Mouse (Mus musculus) heart, embryonic 16.5 days (tissue): ENCODE measurements at regions not wholly inside any gene's neighbourhood (a gene's known extent, or its start where the extent isn't known, plus 50 kb on each side); places are given as distances from the start of the nearest gene placed in this dataset.
"Not testable (repeated sequence)": the region's sequence is repeated elsewhere in the genome, so short reads cannot be mapped to it uniquely, and the experiment has no call there.

Experiments
- ATAC-seq: fragments of 200-750 bp; cut with Nextera tagmentation; replicated peaks from 2 replicates; pipeline ENCODE4 v1.8.0; 2017; ENCODE audit warnings: moderate number of reproducible peaks; ENCODE audit not compliant: insufficient read depth, low FRiP score; ENCODE audit errors: extremely low read depth
- H3K27ac ChIP-seq: fragments of 300-500 bp; sonication (generic); 2 replicates; pipeline ENCODE4 v1.5.1; 2014; ENCODE audit warnings: mild to moderate bottlenecking, low read length, control low read depth, moderate library complexity
- H3K27me3 ChIP-seq: fragments of 300-500 bp; sonication (generic); 2 replicates; pipeline ENCODE4 v1.6.1; 2014; ENCODE audit warnings: low read length, mixed read lengths; ENCODE audit not compliant: control insufficient read depth, insufficient read depth
- H3K36me3 ChIP-seq: fragments of 300-500 bp; sonication (generic); 2 replicates; pipeline ENCODE4 v1.6.1; 2014; ENCODE audit not compliant: control insufficient read depth, insufficient read depth
- H3K4me1 ChIP-seq: fragments of 300-500 bp; sonication (generic); 2 replicates; pipeline ENCODE4 v1.6.1; 2014; ENCODE audit warnings: low read length, mixed read lengths; ENCODE audit not compliant: control insufficient read depth, insufficient read depth
- H3K4me2 ChIP-seq: fragments of 300-500 bp; sonication (generic); 2 replicates; pipeline ENCODE4 v1.6.1; 2014; ENCODE audit warnings: low read depth, mild to moderate bottlenecking, control low read depth, low read length
- H3K4me3 ChIP-seq: fragments of 300-500 bp; sonication (generic); 2 replicates; pipeline ENCODE4 v1.5.1; 2014; ENCODE audit warnings: mild to moderate bottlenecking, control low read depth, low read length
- H3K9ac ChIP-seq: fragments of 300-500 bp; sonication (generic); 2 replicates; pipeline ENCODE4 v1.6.1; 2014; ENCODE audit warnings: low read length, control low read depth
- H3K9me3 ChIP-seq: fragments of 300-500 bp; sonication (generic); replicated peaks from 2 replicates; pipeline ENCODE4 v1.6.1; 2016; ENCODE audit warnings: low read length; ENCODE audit not compliant: control insufficient read depth
- WGBS: fragments of 180-500 bp; shearing (Covaris S2); extraction: QIAGEN DNeasy Blood & Tissue Kit; methylation state at CpG from one replicate; pipeline ENCODE4 v1.1.7; 2014; 5-methylcytosine and 5-hydroxymethylcytosine counted together

DNA sequence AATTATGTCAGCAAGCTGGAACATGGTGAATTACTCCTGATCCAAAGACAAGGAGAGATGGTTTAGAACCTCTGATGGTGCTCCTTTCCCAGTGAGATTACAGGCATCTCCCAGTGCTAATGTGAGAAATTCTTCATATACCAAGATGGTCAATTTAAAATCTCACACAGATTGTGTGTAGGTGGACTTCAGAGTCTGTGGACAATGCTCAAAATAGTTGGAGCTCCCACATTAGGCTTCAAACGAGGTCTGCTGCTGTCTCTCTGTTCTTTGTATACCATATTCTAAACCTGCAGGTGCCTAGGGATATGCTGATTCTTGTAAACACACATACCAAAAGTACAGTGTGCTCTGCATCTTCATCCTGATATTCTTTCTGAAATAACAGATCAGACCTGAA, 146.3 kb upstream of the Thrb start:
- Histone ChIP-seq H3K9me3 (no peaks in the 10 kb centered on the region), H3K4me2 (no peak overlapping the region), H3K27me3 (no peaks in the 10 kb centered on the region), H3K9ac (no peak overlapping the region), H3K4me3 (no peak overlapping the region), H3K4me1 (no peaks in the 10 kb centered on the region), H3K27ac (no peak overlapping the region), H3K36me3 (no peaks in the 10 kb centered on the region)
- ATAC-seq, result no peak
- WGBS, result 36% methylated on average over 1 of the region's 1 CpGs

GRCm38 (mm10) chr14:17522696-17523095, 137.4 kb upstream of the Thrb start:
- no peaks in the 10 kb centered on the region for H3K4me1 ChIP-seq
- H3K36me3 ChIP-seq, result no peaks in the 10 kb centered on the region
- H3K4me3 ChIP-seq, result no peak overlapping the region
- no peaks in the 10 kb centered on the region for H3K27me3 ChIP-seq
- no peak overlapping the region for H3K9ac ChIP-seq
- H3K27ac ChIP-seq, result no peak overlapping the region
- ATAC-seq, result no peak
- WGBS, result 70% methylated on average over 3 of the region's 3 CpGs
- H3K9me3 ChIP-seq, result no peaks in the 10 kb centered on the region
- H3K4me2 ChIP-seq, result no peak overlapping the region

DNA sequence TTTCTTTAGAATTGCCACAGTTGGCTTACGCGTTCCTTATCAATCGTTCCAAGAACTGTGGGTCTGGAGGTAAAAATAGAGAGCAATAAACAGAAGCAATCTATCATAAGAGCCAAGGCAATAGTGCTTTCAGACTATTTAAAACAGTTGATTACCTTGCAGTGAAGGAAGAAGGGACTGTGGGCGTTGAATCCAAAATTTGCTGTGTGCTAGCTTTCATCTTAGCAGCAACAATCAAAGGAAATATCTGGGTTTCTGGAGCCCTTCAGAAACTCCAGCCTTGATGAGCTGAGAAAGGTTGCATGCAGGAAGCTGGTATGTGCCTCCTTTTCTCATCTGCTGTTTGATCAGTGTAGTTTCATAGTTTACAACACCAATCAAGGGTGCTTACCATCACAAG, 136.1 kb upstream of the Thrb start:
- ATAC-seq, result no peak
- Histone ChIP-seq H3K9me3 (no peaks in the 10 kb centered on the region), H3K36me3 (no peaks in the 10 kb centered on the region), H3K4me1 (no peaks in the 10 kb centered on the region), H3K27ac (no peak overlapping the region), H3K9ac (no peak overlapping the region), H3K4me3 (no peak overlapping the region), H3K4me2 (no peak overlapping the region), H3K27me3 (no peaks in the 10 kb centered on the region)
- WGBS, result 73% methylated on average over 4 of the region's 4 CpGs

- Histone ChIP-seq H3K9ac (no peak overlapping the region), H3K4me2 (no peak overlapping the region), H3K9me3 (no peaks in the 10 kb centered on the region), H3K27me3 (no peaks in the 10 kb centered on the region), H3K27ac (no peak overlapping the region), H3K36me3 (no peaks in the 10 kb centered on the region), H3K4me3 (no peak overlapping the region), H3K4me1 (no peaks in the 10 kb centered on the region)
- 59% methylated on average over 1 of the region's 1 CpGs for WGBS
- no peak for ATAC-seq
These were observed 120.7 kb upstream of the Thrb start for GRCm38 (mm10) chr14:17539322-17539721.

DNA sequence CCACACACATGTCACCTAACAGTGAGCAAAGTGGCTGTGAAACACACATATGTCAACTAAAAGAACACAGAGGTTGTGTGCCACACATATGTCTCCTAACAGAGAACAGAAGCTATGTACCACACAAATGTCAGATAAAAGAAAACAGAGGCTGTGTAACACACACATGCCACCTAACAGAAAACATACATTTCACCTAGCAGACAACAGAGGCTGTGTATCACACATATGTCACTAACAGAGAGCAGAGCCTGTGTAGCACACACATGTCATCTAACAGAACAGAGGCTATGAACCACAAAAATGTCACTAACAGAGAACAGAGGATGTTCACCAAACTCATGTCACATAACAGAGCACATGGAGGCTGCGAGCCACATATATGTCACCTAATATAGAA, 103.6 kb upstream of the Thrb start:
- Histone ChIP-seq H3K4me2 (no peak overlapping the region), H3K9ac (no peak overlapping the region), H3K4me3 (no peak overlapping the region), H3K4me1 (no peaks in the 10 kb centered on the region), H3K27me3 (no peaks in the 10 kb centered on the region), H3K36me3 (no peaks in the 10 kb centered on the region), H3K27ac (no peak overlapping the region), H3K9me3 (no peaks in the 10 kb centered on the region)
- WGBS, result 88% methylated on average over 1 of the region's 1 CpGs
- ATAC-seq, result no peak

GRCm38 (mm10) chr14:17560001-17560400, 100.1 kb upstream of the Thrb start:
- not testable (repeated sequence) for H3K27ac ChIP-seq, H3K9ac ChIP-seq, ATAC-seq, H3K4me2 ChIP-seq, H3K27me3 ChIP-seq, H3K4me3 ChIP-seq, H3K9me3 ChIP-seq, H3K4me1 ChIP-seq, H3K36me3 ChIP-seq
- 30% methylated on average over 3 of the region's 3 CpGs for WGBS

DNA sequence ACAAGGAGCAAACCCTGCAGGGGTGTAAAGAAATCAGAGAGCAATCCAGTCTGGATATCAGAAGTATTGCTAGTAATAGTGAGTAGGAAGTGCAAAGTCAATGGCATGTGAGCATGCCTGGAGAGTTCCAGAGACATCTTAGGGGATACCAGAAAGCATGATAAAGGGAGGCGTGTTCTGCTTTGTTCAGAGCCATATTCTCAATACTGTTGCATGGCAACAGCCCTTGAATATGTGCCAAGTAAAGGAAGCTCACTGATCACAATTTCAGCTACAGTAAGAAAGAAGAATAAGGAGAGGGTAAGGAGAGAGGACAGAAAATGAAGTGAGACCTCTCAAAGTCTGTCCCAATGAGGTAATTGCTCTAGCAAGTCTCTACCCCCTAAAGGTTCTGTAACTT, 92.1 kb upstream of the Thrb start:
- WGBS, result 52% methylated on average over 1 of the region's 1 CpGs
- no peak overlapping the region for H3K4me3 ChIP-seq
- no peak overlapping the region for H3K4me2 ChIP-seq
- H3K36me3 ChIP-seq, result no peaks in the 10 kb centered on the region
- no peaks in the 10 kb centered on the region for H3K4me1 ChIP-seq
- no peaks in the 10 kb centered on the region for H3K9me3 ChIP-seq
- H3K9ac ChIP-seq, result no peak overlapping the region
- H3K27ac ChIP-seq, result no peak overlapping the region
- no peak for ATAC-seq
- no peaks in the 10 kb centered on the region for H3K27me3 ChIP-seq

- Histone ChIP-seq H3K36me3 (no peaks in the 10 kb centered on the region), H3K9me3 (no peaks in the 10 kb centered on the region), H3K27ac (no peak overlapping the region), H3K4me1 (no peaks in the 10 kb centered on the region), H3K27me3 (no peaks in the 10 kb centered on the region), H3K4me3 (no peak overlapping the region), H3K4me2 (no peak overlapping the region), H3K9ac (no peak overlapping the region)
- 34% methylated on average over 2 of the region's 2 CpGs for whole genome bisulfite sequencing
- ATAC-seq, result no peak
These were observed 90.9 kb upstream of the Thrb start for GRCm38 (mm10) chr14:17569087-17569636.

DNA sequence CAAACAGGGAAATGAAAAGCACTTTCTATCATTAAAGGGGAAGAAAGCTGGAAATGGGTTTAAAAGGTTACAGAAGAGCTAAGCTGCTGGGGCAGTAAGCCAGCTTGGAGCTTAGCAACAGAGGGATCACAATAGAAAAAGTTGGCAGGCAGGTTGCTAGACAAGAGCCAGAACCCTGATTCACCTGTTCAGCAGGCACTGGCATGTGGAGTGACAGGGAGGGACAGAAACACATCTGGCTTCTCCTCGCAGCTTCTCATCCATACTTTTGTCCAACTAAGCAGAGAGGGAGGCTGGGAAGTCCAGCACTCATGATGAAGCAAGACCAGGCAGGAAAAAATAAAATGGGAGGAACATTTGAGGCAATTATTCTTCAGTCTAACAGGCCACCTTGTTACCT, 81.3 kb upstream of the Thrb start:
- Histone ChIP-seq H3K4me1 (no peaks in the 10 kb centered on the region), H3K9me3 (no peaks in the 10 kb centered on the region), H3K4me3 (no peak overlapping the region), H3K27me3 (no peaks in the 10 kb centered on the region), H3K9ac (no peak overlapping the region), H3K27ac (no peak overlapping the region), H3K36me3 (no peaks in the 10 kb centered on the region), H3K4me2 (no peak overlapping the region)
- 60% methylated on average over 1 of the region's 1 CpGs for whole genome bisulfite sequencing
- no peak for ATAC-seq

DNA sequence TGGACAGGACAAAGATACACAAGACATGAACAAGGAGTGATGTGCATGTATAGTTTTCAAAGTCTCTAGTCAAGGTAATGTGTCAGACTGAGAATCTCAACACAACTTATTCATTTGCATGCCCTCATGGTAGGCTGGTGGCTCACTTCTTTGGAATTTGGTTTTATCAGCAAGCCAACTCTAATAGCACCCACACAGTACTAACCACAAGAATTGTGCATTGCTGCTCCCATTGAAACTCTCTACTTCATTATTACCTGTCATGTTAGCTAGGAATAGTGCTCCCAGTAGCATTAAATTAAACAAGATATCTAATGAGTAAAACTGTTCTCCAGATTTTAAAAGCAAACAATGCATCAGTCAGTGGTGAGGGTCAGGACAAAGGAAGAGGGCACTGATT, 70.5 kb upstream of the Thrb start:
- H3K4me2 ChIP-seq, result no peak overlapping the region
- H3K36me3 ChIP-seq, result no peaks in the 10 kb centered on the region
- no peaks in the 10 kb centered on the region for H3K4me1 ChIP-seq
- H3K4me3 ChIP-seq, result no peak overlapping the region
- H3K9me3 ChIP-seq, result 0 out of 2 replicates have a peak, but pooled peaks cover 2% of the 10 kb centered on the region
- no peak overlapping the region for H3K9ac ChIP-seq
- no peak for ATAC-seq
- no peak overlapping the region for H3K27ac ChIP-seq
- no peaks in the 10 kb centered on the region for H3K27me3 ChIP-seq
